Mouse (Mus musculus) lung, postnatal 36 days (tissue): ENCODE measurements around the gene Eral1.
A peak's percentile ranks its signal among the peaks of the same experiment; 100 is the strongest.
"Not testable (repeated sequence)": the region's sequence is repeated elsewhere in the genome, so short reads cannot be mapped to it uniquely, and the experiment has no call there.

Experiments
- DNase-seq: peaks from one replicate; pipeline ENCODE4 v3.0.0; 2022; ENCODE audit warnings: mixed read lengths

The Eral1 gene

GRCm38 (mm10) chr11:78086925-78087479 is 6.8 kb upstream of the Eral1 start:
- no peak for DNase-seq

- DNase-seq, result no peak
These were observed 3.4 kb upstream of the Eral1 start for GRCm38 (mm10) chr11:78083595-78083994.

GRCm38 (mm10) chr11:78074666-78075065 is 5.5 kb downstream of the Eral1 start:
- no peak for DNase-seq

- DNase-seq, result no peak
These were observed 5.9 kb downstream of the Eral1 start for GRCm38 (mm10) chr11:78074277-78074652.

- DNase-seq, result no peak
These were observed 6.5 kb downstream of the Eral1 start for GRCm38 (mm10) chr11:78073577-78074276.

GRCm38 (mm10) chr11:78072425-78073130 is 7.6 kb downstream of the Eral1 start:
- DNase-seq, result no peak

GRCm38 (mm10) chr11:78071938-78072337 is 8.2 kb downstream of the Eral1 start:
- DNase-seq, result no peak

GRCm38 (mm10) chr11:78069646-78070045 is 10.5 kb downstream of the Eral1 start:
- no peak for DNase-seq

- no peak for DNase-seq
These were observed 11.1 kb downstream of the Eral1 start for GRCm38 (mm10) chr11:78069130-78069529.

- no peak for DNase-seq
These were observed 12.6 kb downstream of the Eral1 start for GRCm38 (mm10) chr11:78067566-78067965.

GRCm38 (mm10) chr11:78066641-78067040 is 13.5 kb downstream of the Eral1 start:
- no peak for DNase-seq

- DNase-seq, result no peak
These were observed 14.3 kb downstream of the Eral1 start for GRCm38 (mm10) chr11:78065906-78066305.

- no peak for DNase-seq
These were observed 17.6 kb downstream of the Eral1 start for GRCm38 (mm10) chr11:78062563-78062962.

- peak; percentile 89 for DNase-seq
These were observed 20.1 kb downstream of the Eral1 start for GRCm38 (mm10) chr11:78059833-78060757.

GRCm38 (mm10) chr11:78056946-78057345 is 23.2 kb downstream of the Eral1 start:
- no peak for DNase-seq

GRCm38 (mm10) chr11:78053078-78053477 is 27.1 kb downstream of the Eral1 start:
- DNase-seq, result no peak

GRCm38 (mm10) chr11:78048637-78049036 is 31.5 kb downstream of the Eral1 start:
- DNase-seq, result not testable (repeated sequence)

GRCm38 (mm10) chr11:78044758-78045251 is 35.4 kb downstream of the Eral1 start:
- DNase-seq, result peak; percentile 93

- not testable (repeated sequence) for DNase-seq
These were observed 37.8 kb downstream of the Eral1 start for GRCm38 (mm10) chr11:78042290-78042870.

- no peak for DNase-seq
These were observed 39.3 kb downstream of the Eral1 start for GRCm38 (mm10) chr11:78040878-78041277.

GRCm38 (mm10) chr11:78037831-78038752 is 42.1 kb downstream of the Eral1 start, which contains the start of gene Flot2:
Gene Flot2, plus strand, starts transcription at chr11:78037931.
- DNase-seq, result peak; percentile 71
